ENCODE assay signal across 23 mouse cellular contexts in the genomic region with DNA sequence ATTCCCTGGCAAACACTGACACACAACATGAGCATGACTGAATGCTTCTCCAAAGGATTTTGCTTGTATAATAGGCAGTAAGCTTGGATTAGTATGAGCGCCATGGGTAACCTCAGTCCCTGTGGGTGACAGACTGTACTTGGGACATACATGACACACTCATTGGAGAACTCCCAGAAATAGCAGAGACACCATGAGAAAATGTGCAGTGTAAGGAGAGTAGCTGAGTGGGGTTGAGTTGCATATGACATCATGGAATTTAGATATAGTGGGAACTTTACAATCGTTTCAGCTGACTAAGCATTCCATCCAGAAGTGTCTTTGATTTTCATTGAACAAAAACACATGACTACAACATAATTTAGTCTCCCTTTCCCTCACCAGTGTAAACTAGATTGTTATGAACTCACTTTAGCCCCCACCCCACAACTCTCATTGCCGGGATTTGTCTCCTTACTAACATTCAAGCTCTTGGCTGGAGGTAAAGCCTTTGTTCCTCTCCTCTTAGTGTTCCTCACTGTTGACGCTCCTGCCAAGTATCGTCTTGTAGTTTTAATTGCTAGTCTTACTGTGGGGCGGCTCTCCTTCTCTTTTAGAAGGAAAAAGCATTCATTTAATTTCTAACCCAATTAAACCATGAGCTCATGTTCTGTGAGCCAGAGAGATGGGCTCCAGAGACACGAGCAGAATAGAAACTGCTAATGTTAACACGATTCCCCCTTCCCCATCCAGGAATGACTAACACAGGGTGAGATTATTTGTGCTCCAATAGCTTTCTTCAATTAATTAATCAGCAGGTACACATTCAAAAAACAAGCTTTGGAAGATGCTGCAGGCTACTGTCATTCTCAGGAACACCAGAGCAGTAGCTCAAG. TPM values are rescaled to one million over a fixed set of nuclear protein-coding genes. Genes with fewer than 3 reads are reported as not detected.
A peak's percentile ranks its signal among the peaks of the same experiment; 100 is the strongest.
DNase-seq lines count a peak whose midpoint lies in the region; ATAC-seq lines count a peak whose summit lies in the region.
"Had no signal": no experiment of that assay in that cellular context is flagged by ENCODE, and none has a peak within 500 bp of the region (broad histone marks: within the 10 kb centered on the region; RNA-seq: fewer than 3 reads in every experiment).

No protein-coding gene starts in this region.

- no peak overlapping the region for H3K27ac ChIP-seq in hindbrain, embryonic 16.5 days (ENCODE audit: low read depth, low read length)
- H3K27ac ChIP-seq in hindbrain, embryonic 10.5 days, result no peak overlapping the region
- no peak overlapping the region for H3K27ac ChIP-seq in neural tube, embryonic 14.5 days (ENCODE audit: low read depth, low read length)
- H3K27ac ChIP-seq in forebrain, embryonic 13.5 days, result peak overlapping the region; percentile 16
- H3K27ac ChIP-seq in kidney, embryonic 16.5 days (ENCODE audit: low read length), result no peak overlapping the region
- H3K27ac ChIP-seq: heart, adult 2 months; heart, embryonic 13.5 days; hindbrain, embryonic 13.5 days; liver, embryonic 13.5 days; stomach, embryonic 15.5 days had no signal

- H3K4me2 ChIP-seq in hindbrain, embryonic 16.5 days (ENCODE audit: low read length), result no peak overlapping the region
- H3K4me2 ChIP-seq in neural tube, embryonic 14.5 days (ENCODE audit: low read depth, low read length), result no peak overlapping the region
- no peak overlapping the region for H3K4me2 ChIP-seq in forebrain, embryonic 13.5 days
- H3K4me2 ChIP-seq in kidney, embryonic 16.5 days (replicated peaks; ENCODE audit: low read depth, low read length), result no peak overlapping the region
- H3K4me2 ChIP-seq: heart, embryonic 13.5 days; hindbrain, embryonic 13.5 days; liver, embryonic 13.5 days; stomach, embryonic 15.5 days had no signal

- no peak overlapping the region for H3K4me3 ChIP-seq in hindbrain, embryonic 16.5 days (ENCODE audit: low read length)
- H3K4me3 ChIP-seq in hindbrain, embryonic 10.5 days, result no peak overlapping the region
- no peak overlapping the region for H3K4me3 ChIP-seq in neural tube, embryonic 14.5 days (ENCODE audit: low read depth, low read length)
- H3K4me3 ChIP-seq in forebrain, embryonic 13.5 days, result no peak overlapping the region
- H3K4me3 ChIP-seq in kidney, embryonic 16.5 days (ENCODE audit: low read length), result no peak overlapping the region
- H3K4me3 ChIP-seq: heart, adult 2 months; heart, embryonic 13.5 days; hindbrain, embryonic 13.5 days; liver, embryonic 13.5 days; megakaryocyte, embryonic 14.5 days; stomach, embryonic 15.5 days had no signal

- H3K4me1 ChIP-seq in hindbrain, embryonic 16.5 days (ENCODE audit: control insufficient read depth, insufficient read depth, low read depth, low read length), result no peaks in the 10 kb centered on the region
- H3K4me1 ChIP-seq in hindbrain, embryonic 10.5 days (replicated peaks), result no peaks in the 10 kb centered on the region
- no peaks in the 10 kb centered on the region for H3K4me1 ChIP-seq in neural tube, embryonic 14.5 days (ENCODE audit: control insufficient read depth, insufficient read depth, low read length)
- H3K4me1 ChIP-seq in forebrain, embryonic 13.5 days, result peaks cover 33% of the 10 kb centered on the region
- H3K4me1 ChIP-seq in kidney, embryonic 16.5 days (ENCODE audit: insufficient read depth, low read length), result no peaks in the 10 kb centered on the region
- H3K4me1 ChIP-seq: heart, embryonic 13.5 days; hindbrain, embryonic 13.5 days; liver, embryonic 13.5 days; stomach, embryonic 15.5 days had no signal

- ATAC-seq in hindbrain, embryonic 16.5 days, result peak; percentile 80
- ATAC-seq in neural tube, embryonic 14.5 days (ENCODE audit: low read depth), result peak; percentile 46; the same call in 1 of the 2 replicates
- peak; percentile 76; the same call in 1 of the 2 replicates for ATAC-seq in forebrain, embryonic 13.5 days
- ATAC-seq in kidney, embryonic 16.5 days (ENCODE audit: low FRiP score, low TSS enrichment), result no peak
- ATAC-seq: intestine, postnatal 0 days had no signal

- WGBS in hindbrain, embryonic 16.5 days, result 65% methylated on average over 8 of the region's 8 CpGs
- 84% methylated on average over 8 of the region's 8 CpGs for WGBS in hindbrain, embryonic 10.5 days
- WGBS in neural tube, embryonic 14.5 days, result 74% methylated on average over 8 of the region's 8 CpGs
- WGBS in forebrain, embryonic 13.5 days, result 27% methylated on average over 8 of the region's 8 CpGs
- 82% methylated on average over 8 of the region's 8 CpGs for WGBS in kidney, embryonic 16.5 days

- no peak overlapping the region for H3K9ac ChIP-seq in hindbrain, embryonic 16.5 days (ENCODE audit: low read depth, low read length)
- no peak overlapping the region for H3K9ac ChIP-seq in neural tube, embryonic 14.5 days (replicated peaks; ENCODE audit: low read depth, low read length)
- H3K9ac ChIP-seq in forebrain, embryonic 13.5 days, result no peak overlapping the region
- H3K9ac ChIP-seq in kidney, embryonic 16.5 days (replicated peaks; ENCODE audit: low read length), result no peak overlapping the region
- H3K9ac ChIP-seq: heart, embryonic 13.5 days; hindbrain, embryonic 13.5 days; liver, embryonic 13.5 days; stomach, embryonic 15.5 days had no signal

- DNase-seq in hindbrain, embryonic 10.5 days (ENCODE audit: low spot score), result no peak
- no peak for DNase-seq in neural tube, embryonic 10.5 days (ENCODE audit: extremely low spot score, low spot score)
- DNase-seq in cerebellum, postnatal 14 days, result no peak
- DNase-seq: adrenal gland, postnatal 10 days; cerebellum, adult 8-10 months; gastrocnemius, postnatal 36 days; heart, adult 2 months; heart, postnatal 14 days; layer of hippocampus, adult 9-11 months; liver, embryonic 13.5 days; lung, adult 2 months; lung, postnatal 36 days; right cerebral cortex, postnatal 4 days; thymus, postnatal 4 days had no signal

- H3K36me3 ChIP-seq in hindbrain, embryonic 16.5 days (ENCODE audit: control insufficient read depth, insufficient read depth, low read length), result no peaks in the 10 kb centered on the region
- H3K36me3 ChIP-seq in hindbrain, embryonic 10.5 days, result no peaks in the 10 kb centered on the region
- H3K36me3 ChIP-seq in neural tube, embryonic 14.5 days (ENCODE audit: control insufficient read depth, insufficient read depth, low read length), result no peaks in the 10 kb centered on the region
- H3K36me3 ChIP-seq in forebrain, embryonic 13.5 days (ENCODE audit: poor library complexity, severe bottlenecking), result no peaks in the 10 kb centered on the region
- H3K36me3 ChIP-seq in kidney, embryonic 16.5 days (ENCODE audit: insufficient read depth, low read length), result no peaks in the 10 kb centered on the region
- H3K36me3 ChIP-seq: heart, embryonic 13.5 days; hindbrain, embryonic 13.5 days; liver, embryonic 13.5 days; stomach, embryonic 15.5 days had no signal

- no peaks in the 10 kb centered on the region for H3K27me3 ChIP-seq in hindbrain, embryonic 16.5 days (replicated peaks; ENCODE audit: control insufficient read depth, insufficient read depth, low read length)
- H3K27me3 ChIP-seq in hindbrain, embryonic 10.5 days (ENCODE audit: insufficient read depth, poor library complexity, severe bottlenecking), result no peaks in the 10 kb centered on the region
- no peaks in the 10 kb centered on the region for H3K27me3 ChIP-seq in neural tube, embryonic 14.5 days (ENCODE audit: control insufficient read depth, insufficient read depth, low read length)
- H3K27me3 ChIP-seq in forebrain, embryonic 13.5 days, result no peaks in the 10 kb centered on the region
- H3K27me3 ChIP-seq in kidney, embryonic 16.5 days (ENCODE audit: insufficient read depth, low read length), result no peaks in the 10 kb centered on the region
- H3K27me3 ChIP-seq: heart, embryonic 13.5 days; hindbrain, embryonic 13.5 days; liver, embryonic 13.5 days; megakaryocyte, embryonic 14.5 days; stomach, embryonic 15.5 days had no signal

- H3K9me3 ChIP-seq in hindbrain, embryonic 16.5 days (ENCODE audit: control insufficient read depth, low read length), result no peaks in the 10 kb centered on the region
- H3K9me3 ChIP-seq in hindbrain, embryonic 10.5 days, result no peaks in the 10 kb centered on the region
- no peaks in the 10 kb centered on the region for H3K9me3 ChIP-seq in neural tube, embryonic 14.5 days (ENCODE audit: control insufficient read depth, low read length)
- H3K9me3 ChIP-seq in forebrain, embryonic 13.5 days (replicated peaks), result no peaks in the 10 kb centered on the region
- H3K9me3 ChIP-seq in kidney, embryonic 16.5 days (ENCODE audit: low read length), result no peaks in the 10 kb centered on the region
- H3K9me3 ChIP-seq: heart, embryonic 13.5 days; hindbrain, embryonic 13.5 days; liver, embryonic 13.5 days; megakaryocyte, embryonic 14.5 days; stomach, embryonic 15.5 days had no signal

RNA-seq across cellular contexts. Expression of gene Kcna3, which starts 33.5 kb away (rescaled TPM):
- 10.3 and 11.3 TPM in 2 replicates for polyA plus RNA-seq in hindbrain, embryonic 16.5 days (2015; fragmentation: Nextera tagmentation; extraction: Ambion mirVana)
- polyA plus RNA-seq in hindbrain, embryonic 10.5 days (2016; fragmentation: Nextera tagmentation; extraction: Ambion mirVana), result 3.1 and 3.5 TPM in 2 replicates
- 7.2 and 10.3 TPM in 2 replicates for polyA plus RNA-seq in neural tube, embryonic 14.5 days (2014; fragmentation: Nextera tagmentation; extraction: Ambion mirVana)
- 12.9 and 13.4 TPM in 2 replicates for polyA plus RNA-seq in forebrain, embryonic 13.5 days (2015; fragmentation: Nextera tagmentation; extraction: Ambion mirVana)
- polyA plus RNA-seq in kidney, embryonic 16.5 days (2015; fragmentation: Nextera tagmentation; extraction: Ambion mirVana), result 1.1 and 1.2 TPM in 2 replicates
